Mouse (Mus musculus) adrenal gland, adult (tissue): ENCODE measurements at regions not wholly inside any gene's neighbourhood (a gene's known extent, or its start where the extent isn't known, plus 50 kb on each side); places are given as distances from the start of the nearest gene placed in this dataset.

Experiments
- DNase-seq, 2 experiments: peaks; one replicate each; pipeline ENCODE4 v3.0.0; 2022 to 2023; ENCODE audit warnings: low spot score in 1 of 2; ENCODE audit not compliant: inconsistent age in 2 of 2

GRCm38 (mm10) chr8:126692263-126692662 lies 98.5 kb upstream of the Irf2bp2 start:
- peak; percentile 79 to 92 for DNase-seq

GRCm38 (mm10) chr8:126688450-126688849 lies 94.7 kb upstream of the Irf2bp2 start:
- DNase-seq, result peak in 1 of 2 experiments; percentile 54

GRCm38 (mm10) chr8:126688014-126688413 lies 94.2 kb upstream of the Irf2bp2 start:
- DNase-seq, result peak in 1 of 2 experiments; percentile 65

GRCm38 (mm10) chr8:126686827-126687226 lies 93.0 kb upstream of the Irf2bp2 start:
- peak; percentile 77 to 90 for DNase-seq

- DNase-seq, result peak in 1 of 2 experiments; percentile 78
Measured at GRCm38 (mm10) chr8:126685365-126685764, 91.6 kb upstream of the Irf2bp2 start.

GRCm38 (mm10) chr8:126683950-126684349 lies 90.2 kb upstream of the Irf2bp2 start:
- peak; percentile 85 to 91 for DNase-seq

GRCm38 (mm10) chr8:126683555-126683947 lies 89.8 kb upstream of the Irf2bp2 start:
- DNase-seq, result no peak

GRCm38 (mm10) chr8:126682817-126683554 lies 89.2 kb upstream of the Irf2bp2 start:
- no peak for DNase-seq

GRCm38 (mm10) chr8:126681948-126682651 lies 88.3 kb upstream of the Irf2bp2 start:
- peak in 1 of 2 experiments; percentile 47 for DNase-seq

- DNase-seq, result no peak
Measured at GRCm38 (mm10) chr8:126678004-126678751, 84.4 kb upstream of the Irf2bp2 start.

GRCm38 (mm10) chr8:126675153-126675552 lies 81.4 kb upstream of the Irf2bp2 start:
- peak in 1 of 2 experiments; percentile 63 for DNase-seq

- peak; percentile 66 to 71 for DNase-seq
Measured at GRCm38 (mm10) chr8:126673038-126673740, 79.4 kb upstream of the Irf2bp2 start.

GRCm38 (mm10) chr8:126671594-126671993 lies 77.8 kb upstream of the Irf2bp2 start:
- no peak for DNase-seq

- no peak for DNase-seq
Measured at GRCm38 (mm10) chr8:126669919-126670318, 76.1 kb upstream of the Irf2bp2 start.

- peak in 1 of 2 experiments; percentile 54 for DNase-seq
Measured at GRCm38 (mm10) chr8:126669154-126669553, 75.4 kb upstream of the Irf2bp2 start.

GRCm38 (mm10) chr8:126668657-126669025 lies 74.9 kb upstream of the Irf2bp2 start:
- no peak for DNase-seq

- peak; percentile 92 to 97 for DNase-seq
Measured at GRCm38 (mm10) chr8:126667721-126668656, 74.2 kb upstream of the Irf2bp2 start.

GRCm38 (mm10) chr8:126667086-126667720 lies 73.4 kb upstream of the Irf2bp2 start:
- peak in 1 of 2 experiments; percentile 62 for DNase-seq

GRCm38 (mm10) chr8:126666327-126667085 lies 72.7 kb upstream of the Irf2bp2 start:
- peak; percentile 99 to 100 for DNase-seq
